Mouse (Mus musculus): ENCODE results near the gene Cbx5. TPM values are rescaled to one million over a fixed set of nuclear protein-coding genes. Genes with fewer than 3 reads are reported as not detected.

Cbx5 gene
- total and polyA plus RNA-seq, 3 experiments = 94.9 to 171 (median 128) TPM

DNA sequence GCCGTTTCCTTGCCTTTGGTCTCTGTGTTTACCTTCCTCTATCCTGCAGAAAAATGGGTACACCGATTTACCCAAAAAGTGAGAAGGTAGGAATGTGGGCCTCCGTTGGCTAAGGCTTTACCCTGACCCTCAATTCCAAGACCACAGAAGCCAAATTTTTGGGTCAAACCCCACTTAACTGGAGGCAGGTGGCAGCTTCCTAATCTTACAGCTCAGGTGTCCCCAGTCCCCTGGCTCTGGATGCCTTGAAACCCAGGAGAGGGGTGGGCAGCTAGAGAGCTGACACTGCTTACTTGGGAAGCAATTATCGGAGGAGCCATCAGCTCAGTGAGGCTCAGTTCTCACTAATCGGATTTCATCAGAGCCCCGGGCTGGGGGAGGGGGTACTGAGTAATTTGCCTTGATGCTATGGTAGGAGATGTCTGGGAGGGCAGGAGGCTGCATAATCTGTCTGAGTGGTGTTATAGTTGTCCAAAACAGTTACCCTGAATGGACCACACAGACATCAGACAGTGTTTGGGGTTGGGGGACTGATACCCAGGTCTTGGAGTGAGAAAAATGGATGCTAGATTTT is 72.5 kb downstream of the Cbx5 start, which contains the start of gene Smug1:
TSS of gene Smug1 (minus strand) at position 51 of the 574 bp plus-strand sequence.
- in situ Hi-C loops (cut with MboI; ENCODE audit: low pct_ligation_motif_present, low pct_unique_long_range_greater_than_20kb, low sequenced_read_pairs) (loop anchor here (25.0 kb wide), 1 partner anchor 430 kb away; no protein-coding TSS in a partner anchor), dilution Hi-C loops (cut with MboI; ENCODE audit: extremely low pct_ligation_motif_present, extremely low pct_unique_long_range_greater_than_20kb, low sequenced_read_pairs) (no loop called here)
- no peak within 1 kb of the TSS for H3K4me2 ChIP-seq (ENCODE audit: insufficient read depth, low read depth, poor library complexity, severe bottlenecking)
- no peak for DNase-seq (ENCODE audit: extremely low read depth)
- H3K4me3 ChIP-seq (replicated peaks in 1 of 3; ENCODE audit: low read depth in 2 of 3, low read length in 2 of 3, poor library complexity in 1 of 3) = no peak within 1 kb of the TSS
- H3K9ac ChIP-seq (ENCODE audit: insufficient read depth, low read depth) = no peak within 1 kb of the TSS
- peaks cover 2 to 50% of the 10 kb centered on the region in 2 experiments; a peak in 3 of 4 replicates for H3K4me1 ChIP-seq (ENCODE audit: control insufficient read depth in 1 of 2, insufficient read depth in 2 of 2)
- H3K27ac ChIP-seq (ENCODE audit: insufficient read depth, low read depth) = no peak within 1 kb of the TSS
- peaks cover 64% of the 10 kb centered on the region for H3K27me3 ChIP-seq (replicated peaks)
- H3K36me3 ChIP-seq (replicated peaks in 1 of 2; ENCODE audit: control insufficient read depth in 1 of 2, insufficient read depth in 1 of 2, low read length in 1 of 2) = no peaks in the 10 kb centered on the region
- H3K9me3 ChIP-seq (replicated peaks; ENCODE audit: low read length) = peaks cover 6% of the 10 kb centered on the region
- TF ChIP-seq IRF4 (IDR thresholded peaks at IDR 0.05; ENCODE audit: low read depth, low read length) (no peak), MXI1 (IDR thresholded peaks at IDR 0.05; ENCODE audit: low read depth, low read length) (no peak), RCOR1 (conservative IDR thresholded peaks at IDR 0.05; ENCODE audit: low read depth, low read length) (no peak), HCFC1 (IDR thresholded peaks at IDR 0.05; ENCODE audit: low read depth, low read length) (no peak), TBP (conservative IDR thresholded peaks at IDR 0.05; ENCODE audit: low read depth, low read length) (no peak), TCF12 (IDR thresholded peaks at IDR 0.05; ENCODE audit: low read depth, low read length) (no peak), MAX (IDR thresholded peaks at IDR 0.05; ENCODE audit: low read length) (no peak), ZKSCAN1 (IDR thresholded peaks at IDR 0.05; ENCODE audit: borderline replicate concordance, low read depth, low read length) (no peak), CTCF (conservative IDR thresholded peaks at IDR 0.05 in 1 of 2, IDR thresholded peaks at IDR 0.05 in 1 of 2; ENCODE audit: low read depth in 2 of 2, low read length in 2 of 2) (no peak)
- peaks cover 5% of the 10 kb centered on the region; the same call in 1 of the 2 replicates for H3K79me2 ChIP-seq (replicated peaks; ENCODE audit: control insufficient read depth, extremely low read depth, insufficient read depth, poor library complexity, severe bottlenecking)

DNA sequence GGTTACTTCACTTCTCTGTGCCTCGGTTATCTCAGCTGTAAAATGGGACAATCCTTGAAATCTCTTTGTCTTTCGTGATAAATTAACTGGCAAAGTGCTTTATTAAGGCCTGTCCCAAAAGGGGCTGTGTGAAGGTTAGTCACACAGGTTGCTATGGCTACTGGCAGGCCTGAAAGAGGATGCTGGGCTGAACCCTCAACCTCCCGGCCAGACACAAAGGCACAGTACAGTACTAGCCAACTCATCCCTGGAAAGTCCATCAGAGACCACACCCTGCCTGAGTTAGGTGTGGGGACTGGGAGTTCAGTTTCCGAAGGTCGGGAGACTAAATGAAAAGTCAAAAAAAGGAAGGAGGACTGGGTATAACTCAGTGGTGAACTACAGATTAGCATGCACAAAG is 73.7 kb downstream of the Cbx5 start:
- H3K4me3 ChIP-seq (replicated peaks in 1 of 3; ENCODE audit: low read depth in 2 of 3, low read length in 2 of 3, poor library complexity in 1 of 3) = no peak overlapping the region
- in situ Hi-C loops (cut with MboI; ENCODE audit: low pct_ligation_motif_present, low pct_unique_long_range_greater_than_20kb, low sequenced_read_pairs) = loop anchor here (25.0 kb wide), 1 partner anchor 429 kb away; no protein-coding TSS in a partner anchor

DNA sequence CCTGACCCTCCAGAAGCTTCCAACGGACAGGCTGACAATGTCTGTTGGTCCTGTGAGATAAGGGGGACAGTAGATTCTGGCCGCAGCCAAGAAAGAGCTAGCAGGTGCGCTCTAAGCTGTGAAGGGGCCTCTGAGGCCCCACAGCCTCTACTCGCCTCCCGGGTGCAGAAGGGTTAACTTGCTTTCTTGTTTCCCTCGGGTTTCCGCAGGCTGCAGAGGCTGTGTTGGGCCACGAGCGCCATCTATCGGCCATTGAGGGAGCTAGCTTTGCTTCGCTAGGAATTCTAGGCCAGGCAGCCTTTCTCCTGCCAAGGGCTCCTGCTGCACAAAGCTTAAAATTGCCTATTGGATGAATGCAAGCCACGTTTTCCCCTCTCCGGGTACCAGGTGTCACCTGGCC is 74.2 kb downstream of the Cbx5 start:
- H3K36me3 ChIP-seq (replicated peaks in 1 of 2; ENCODE audit: control insufficient read depth in 1 of 2, insufficient read depth in 1 of 2, low read length in 1 of 2) = peaks cover 0 to 15% of the 10 kb centered on the region in 2 experiments
- H3K4me2 ChIP-seq (ENCODE audit: insufficient read depth, low read depth, poor library complexity, severe bottlenecking) = no peak overlapping the region; the same call in 1 of the 2 replicates
- peaks cover 6% of the 10 kb centered on the region for H3K9me3 ChIP-seq (replicated peaks; ENCODE audit: low read length)
- DNase-seq (ENCODE audit: extremely low read depth) = peak; percentile 96
- in situ Hi-C loops (cut with MboI; ENCODE audit: low pct_ligation_motif_present, low pct_unique_long_range_greater_than_20kb, low sequenced_read_pairs) = loop anchor here (25.0 kb wide), 1 partner anchor 428 kb away; no protein-coding TSS in a partner anchor
- peaks cover 9% of the 10 kb centered on the region; the same call in 1 of the 2 replicates for H3K79me2 ChIP-seq (replicated peaks; ENCODE audit: control insufficient read depth, extremely low read depth, insufficient read depth, poor library complexity, severe bottlenecking)
- H3K4me1 ChIP-seq (ENCODE audit: control insufficient read depth in 1 of 2, insufficient read depth in 2 of 2) = peaks cover 2 to 68% of the 10 kb centered on the region in 2 experiments; a peak in 3 of 4 replicates
- H3K4me3 ChIP-seq (replicated peaks in 1 of 3; ENCODE audit: low read depth in 2 of 3, low read length in 2 of 3, poor library complexity in 1 of 3) = no peak overlapping the region
- peaks cover 47% of the 10 kb centered on the region for H3K27me3 ChIP-seq (replicated peaks)
- no peak overlapping the region for H3K27ac ChIP-seq (ENCODE audit: insufficient read depth, low read depth)
- dilution Hi-C loops (cut with MboI; ENCODE audit: extremely low pct_ligation_motif_present, extremely low pct_unique_long_range_greater_than_20kb, low sequenced_read_pairs) = no loop called here
- peak overlapping the region; percentile 14; the same call in 1 of the 2 replicates for H3K9ac ChIP-seq (ENCODE audit: insufficient read depth, low read depth)
- TF ChIP-seq IRF4 (IDR thresholded peaks at IDR 0.05; ENCODE audit: low read depth, low read length) = peak; percentile 83
- TF ChIP-seq PAX5 (IDR thresholded peaks at IDR 0.05; ENCODE audit: low read length) = no peak
- TF ChIP-seq BHLHE40 (IDR thresholded peaks at IDR 0.05; ENCODE audit: low read depth, low read length) = no peak; the same call in 1 of the 2 replicates
- peak; percentile 34; the same call in 1 of the 2 replicates for TF ChIP-seq MEF2A (IDR thresholded peaks at IDR 0.05; ENCODE audit: borderline replicate concordance, low read depth, low read length)
- peak; percentile 59; the same call in 1 of the 2 replicates for TF ChIP-seq NELFE (IDR thresholded peaks at IDR 0.05; ENCODE audit: low read depth, low read length)
- TF ChIP-seq SIN3A (IDR thresholded peaks at IDR 0.05; ENCODE audit: low read length) = peak; percentile 57
- TF ChIP-seq JUND (conservative IDR thresholded peaks at IDR 0.05; ENCODE audit: low read depth, low read length) = 0 out of 2 replicates have a peak, but pooled peaks have one; percentile 16
- TF ChIP-seq UBTF (IDR thresholded peaks at IDR 0.05; ENCODE audit: low read depth, low read length) = peak; percentile 91
- TF ChIP-seq MAFK (IDR thresholded peaks at IDR 0.05; ENCODE audit: insufficient replicate concordance, low read length) = no peak
- TF ChIP-seq JUN (IDR thresholded peaks at IDR 0.05; ENCODE audit: insufficient read depth, low read depth, low read length) = no peak
- TF ChIP-seq CHD2 (IDR thresholded peaks at IDR 0.05; ENCODE audit: low read length) = no peak
- no peak for TF ChIP-seq EP300 (IDR thresholded peaks at IDR 0.05; ENCODE audit: low read length)
- TF ChIP-seq TCF12 (IDR thresholded peaks at IDR 0.05; ENCODE audit: low read depth, low read length) = peak; percentile 74
- peak; percentile 92 to 98 for TF ChIP-seq CTCF (conservative IDR thresholded peaks at IDR 0.05 in 1 of 2, IDR thresholded peaks at IDR 0.05 in 1 of 2; ENCODE audit: low read depth in 2 of 2, low read length in 2 of 2)
- TF ChIP-seq MAX (IDR thresholded peaks at IDR 0.05; ENCODE audit: low read length) = no peak
- peak; percentile 99 for TF ChIP-seq SMC3 (IDR thresholded peaks at IDR 0.05; ENCODE audit: low read depth, low read length)
- no peak for TF ChIP-seq USF1 (IDR thresholded peaks at IDR 0.05; ENCODE audit: low read depth, low read length)
- TF ChIP-seq ELF1 (IDR thresholded peaks at IDR 0.05; ENCODE audit: low read depth, low read length) = peak; percentile 66

More for the DNA sequence above, 73.7 kb downstream of the Cbx5 start:
- Histone ChIP-seq H3K4me1 (ENCODE audit: control insufficient read depth in 1 of 2, insufficient read depth in 2 of 2) (peaks cover 2 to 62% of the 10 kb centered on the region in 2 experiments; a peak in 3 of 4 replicates), H3K36me3 (replicated peaks in 1 of 2; ENCODE audit: control insufficient read depth in 1 of 2, insufficient read depth in 1 of 2, low read length in 1 of 2) (peaks cover 0 to 10% of the 10 kb centered on the region in 2 experiments), H3K27ac (ENCODE audit: insufficient read depth, low read depth) (no peak overlapping the region), H3K9me3 (replicated peaks; ENCODE audit: low read length) (peaks cover 6% of the 10 kb centered on the region), H3K27me3 (replicated peaks) (peaks cover 52% of the 10 kb centered on the region), H3K79me2 (replicated peaks; ENCODE audit: control insufficient read depth, extremely low read depth, insufficient read depth, poor library complexity, severe bottlenecking) (peaks cover 9% of the 10 kb centered on the region; the same call in 1 of the 2 replicates), H3K9ac (ENCODE audit: insufficient read depth, low read depth) (no peak overlapping the region), H3K4me2 (ENCODE audit: insufficient read depth, low read depth, poor library complexity, severe bottlenecking) (no peak overlapping the region)
- TF ChIP-seq TCF12 (IDR thresholded peaks at IDR 0.05; ENCODE audit: low read depth, low read length) = no peak
- dilution Hi-C loops (cut with MboI; ENCODE audit: extremely low pct_ligation_motif_present, extremely low pct_unique_long_range_greater_than_20kb, low sequenced_read_pairs) = no loop called here
- DNase-seq (ENCODE audit: extremely low read depth) = no peak

Data from CH12.LX (cell line).